Mouse (Mus musculus): Measurements from ENCODE around the gene Slc44a1.

The Slc44a1 gene

GRCm38 (mm10) chr4:53474109-53474508 is 33.9 kb downstream of the Slc44a1 start:
- no peak for DNase-seq

DNA sequence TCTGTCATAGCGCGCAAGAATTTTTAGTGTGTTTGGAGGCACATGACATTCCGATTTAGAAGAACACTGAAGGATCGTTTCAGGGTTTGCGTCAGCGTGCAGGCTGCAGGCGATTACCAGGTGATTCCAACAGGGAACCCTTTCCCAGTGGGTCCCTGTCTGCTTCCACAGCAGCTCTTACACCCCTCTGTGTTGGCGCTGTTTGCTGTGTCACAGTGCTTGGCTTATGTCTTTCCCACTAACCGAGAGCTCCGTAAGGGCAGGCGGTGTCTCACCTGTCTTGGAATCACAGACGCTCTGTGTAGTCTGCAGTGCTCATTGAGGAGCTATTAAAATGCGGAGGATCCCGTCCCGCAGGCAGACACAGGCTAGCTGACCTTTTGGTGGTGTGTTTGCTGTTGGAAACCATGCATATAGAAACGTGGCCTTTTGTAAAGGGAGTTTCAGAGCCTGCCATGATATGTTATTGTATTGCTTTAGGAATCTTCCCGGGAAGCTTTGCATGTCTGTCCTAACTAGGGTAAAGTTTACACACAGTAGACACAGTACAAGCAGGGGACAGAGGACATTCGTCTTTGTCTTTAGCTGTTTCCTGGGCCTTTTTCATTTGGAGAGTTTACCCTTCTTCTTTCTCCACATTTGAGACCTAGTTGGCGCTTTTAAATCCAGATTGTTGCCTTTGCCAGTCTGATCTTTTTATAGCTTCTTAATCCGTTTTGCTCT is 35.2 kb downstream of the Slc44a1 start:
- DNase-seq = no peak

DNA sequence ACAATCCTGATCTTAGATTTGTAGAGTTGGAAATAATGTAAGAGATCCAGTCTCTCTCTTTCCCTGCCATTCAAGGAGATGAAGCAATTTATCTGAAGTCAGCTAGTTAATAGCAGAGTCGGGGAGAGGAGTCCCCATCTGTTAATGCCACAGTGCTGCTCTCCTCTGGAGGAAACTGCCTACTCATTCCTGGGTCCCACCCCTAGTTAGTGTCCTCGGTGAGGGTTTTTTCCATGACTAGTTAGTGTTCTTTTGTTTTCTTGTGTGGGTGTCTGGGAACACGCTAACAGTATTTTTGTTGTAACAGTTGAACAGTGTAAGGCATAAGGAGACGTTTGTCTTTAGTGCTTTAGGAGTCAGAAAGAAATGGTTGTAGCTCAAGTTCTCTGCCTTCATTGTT is 38.4 kb downstream of the Slc44a1 start:
- DNase-seq = no peak

DNA sequence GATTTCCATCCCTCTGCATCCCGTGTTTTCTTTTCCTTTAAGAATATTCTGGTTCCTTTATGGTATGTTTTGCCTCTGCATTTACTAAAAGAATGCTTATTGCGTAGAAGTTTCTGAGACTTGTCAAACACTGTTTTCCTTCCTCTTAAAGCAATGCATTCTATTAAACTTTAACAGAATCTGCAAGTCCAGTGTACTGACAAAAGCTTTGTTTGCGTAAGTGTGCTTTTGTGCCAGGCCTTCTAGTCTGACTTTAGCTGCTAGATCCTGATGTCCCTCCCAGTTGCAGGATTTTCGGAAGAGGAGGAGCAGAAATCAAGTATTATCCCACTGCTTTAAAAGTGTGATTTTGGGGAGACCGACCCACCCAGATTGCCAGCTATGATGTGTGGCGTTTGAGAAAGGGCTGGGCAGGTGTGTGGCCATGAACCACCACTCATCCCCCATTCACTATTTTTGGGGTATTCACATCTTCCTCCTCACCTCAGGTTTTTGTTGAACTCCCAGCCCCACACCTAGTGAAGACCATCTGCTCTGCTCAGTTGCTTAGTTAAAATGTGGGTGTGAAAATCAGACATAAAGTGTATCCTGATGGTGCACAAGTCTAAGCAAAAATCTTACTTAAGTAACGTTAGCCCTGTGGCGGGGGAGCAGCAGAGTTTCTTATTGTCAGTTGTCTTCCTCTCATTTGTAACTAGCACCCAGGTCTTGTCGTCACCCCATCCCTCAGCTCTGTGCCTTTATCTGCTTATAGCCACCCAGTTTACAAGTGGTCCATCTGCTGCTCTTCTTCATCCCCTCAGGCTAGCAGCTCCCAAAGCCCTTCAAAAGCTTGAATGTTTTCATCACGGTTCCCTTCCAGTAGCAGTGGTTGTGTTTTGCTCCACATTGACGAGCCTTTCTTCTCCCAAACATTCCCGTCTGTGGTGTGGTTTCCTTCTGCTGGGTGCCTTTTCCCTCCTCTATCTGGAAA is 47.3 kb downstream of the Slc44a1 start:
- DNase-seq = no peak

DNA sequence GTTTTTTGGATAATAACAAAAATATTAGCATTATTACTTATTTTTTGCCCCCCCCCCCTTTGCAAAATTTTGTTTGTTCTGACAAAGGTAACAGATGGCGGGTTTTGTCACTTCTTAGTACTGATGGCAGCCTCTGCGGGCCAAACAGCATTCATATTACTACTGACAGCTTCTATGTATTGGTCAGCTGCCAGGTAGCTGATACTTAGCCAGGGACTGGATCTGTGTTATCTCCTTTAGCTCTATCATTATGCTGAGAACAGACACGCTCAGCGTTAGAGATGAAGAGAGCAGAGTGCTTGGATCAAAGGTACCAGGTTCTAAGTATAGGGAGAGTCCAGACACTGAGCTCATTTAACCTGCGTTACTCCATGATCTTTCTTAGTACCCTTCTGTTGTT is 48.6 kb downstream of the Slc44a1 start:
- DNase-seq = no peak

DNA sequence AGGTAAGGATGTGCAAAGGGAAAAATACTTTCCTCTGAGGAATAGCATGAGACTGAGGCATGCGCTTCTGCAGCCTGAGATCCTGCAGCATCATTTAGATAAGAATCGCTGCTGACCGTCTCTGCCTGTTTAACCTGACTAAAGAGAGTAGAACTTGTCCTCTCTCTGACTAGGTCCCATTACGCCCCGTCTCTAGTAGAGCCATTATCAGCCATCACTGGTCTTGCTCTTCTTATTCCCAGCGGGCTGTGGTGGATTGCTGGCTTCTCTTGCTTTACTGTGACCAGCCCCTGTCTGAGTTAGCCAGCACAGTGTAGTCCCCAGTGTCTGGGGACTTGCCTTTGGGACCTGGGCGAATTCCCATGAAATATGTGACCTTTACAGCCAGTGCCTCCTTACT is 50.2 kb downstream of the Slc44a1 start:
- DNase-seq = no peak

- no peak for DNase-seq
Observed at GRCm38 (mm10) chr4:53491269-53491668, 51.1 kb downstream of the Slc44a1 start.

DNA sequence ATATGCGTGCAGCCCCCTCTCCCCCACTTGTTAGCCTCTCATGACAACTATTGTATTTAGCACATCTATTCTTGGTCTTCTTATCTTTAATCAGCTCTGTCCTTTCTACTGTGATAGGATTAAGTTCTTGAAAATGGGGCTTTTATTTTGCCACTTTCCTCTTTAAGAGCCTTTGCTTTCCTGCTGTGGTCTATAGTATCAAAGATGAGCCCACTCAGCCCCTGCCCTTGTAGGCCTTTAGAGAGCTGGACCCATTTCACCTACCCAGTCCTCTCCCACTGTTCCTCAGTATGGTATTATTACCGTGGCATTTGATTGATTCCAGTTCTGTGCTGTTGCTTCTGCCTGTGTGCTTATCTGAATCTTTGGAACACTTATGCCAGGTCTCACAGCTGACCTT is 55.4 kb downstream of the Slc44a1 start:
- DNase-seq = no peak

DNA sequence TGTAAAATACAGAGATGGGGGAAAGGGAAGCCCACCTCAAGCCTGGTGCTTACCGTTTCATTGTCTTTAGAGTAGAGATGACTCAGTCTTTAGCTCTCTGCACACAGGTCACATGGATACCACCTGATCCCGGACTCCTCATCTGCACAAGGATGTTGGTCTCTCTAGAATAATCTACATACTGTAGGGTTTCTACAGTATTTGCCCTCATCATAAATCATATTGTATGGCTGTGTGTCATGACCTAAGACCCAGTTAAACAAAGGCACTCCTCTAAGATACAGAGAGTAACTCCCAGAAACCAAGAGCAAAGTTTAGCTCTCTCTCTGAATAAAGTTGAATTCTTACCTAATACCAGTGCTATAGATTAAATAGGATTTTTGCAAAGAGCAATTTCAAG is 62.6 kb downstream of the Slc44a1 start:
- DNase-seq = no peak

GRCm38 (mm10) chr4:53512131-53512916 is 72.1 kb downstream of the Slc44a1 start:
- DNase-seq = peak; percentile 14 to 36

DNA sequence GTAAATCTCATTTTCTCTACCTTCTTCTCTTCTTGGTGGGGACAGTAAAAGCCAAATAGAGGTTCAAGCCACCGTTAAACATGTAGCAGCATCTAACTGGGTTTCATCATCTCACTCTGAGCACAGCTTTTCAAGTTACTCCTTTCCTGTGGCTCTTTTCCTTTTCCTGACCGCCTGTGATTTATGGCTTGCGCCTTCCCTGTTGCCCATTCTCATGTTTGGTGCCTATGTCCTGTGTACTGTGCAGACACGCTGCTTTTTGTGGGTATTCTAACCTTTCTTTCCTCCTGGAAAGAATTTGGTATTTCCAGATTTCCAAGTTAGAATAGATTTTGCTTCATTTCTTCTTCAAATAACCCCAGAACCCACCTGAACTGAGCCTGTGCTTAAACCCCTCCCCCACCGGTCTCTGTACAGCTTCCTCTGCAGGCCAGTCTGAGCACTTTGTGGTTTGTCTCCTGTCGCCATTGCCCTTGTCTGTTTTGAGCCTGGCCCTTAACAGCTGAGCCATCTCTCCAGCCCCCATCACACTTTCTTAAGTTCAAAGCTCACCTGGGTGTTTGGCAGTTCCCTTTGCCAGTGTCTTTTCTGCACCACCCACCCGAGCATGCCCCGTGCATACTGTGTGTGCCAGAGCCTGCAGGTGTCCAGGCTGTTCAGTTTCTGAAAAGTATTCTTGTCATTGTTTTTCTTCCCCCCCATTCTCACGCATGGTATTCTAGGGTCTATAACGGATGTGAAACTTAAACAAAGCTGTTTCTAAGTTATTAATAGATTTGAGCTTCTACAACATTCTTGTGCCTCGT is 73.3 kb downstream of the Slc44a1 start:
- peak; percentile 31 to 47 for DNase-seq

DNA sequence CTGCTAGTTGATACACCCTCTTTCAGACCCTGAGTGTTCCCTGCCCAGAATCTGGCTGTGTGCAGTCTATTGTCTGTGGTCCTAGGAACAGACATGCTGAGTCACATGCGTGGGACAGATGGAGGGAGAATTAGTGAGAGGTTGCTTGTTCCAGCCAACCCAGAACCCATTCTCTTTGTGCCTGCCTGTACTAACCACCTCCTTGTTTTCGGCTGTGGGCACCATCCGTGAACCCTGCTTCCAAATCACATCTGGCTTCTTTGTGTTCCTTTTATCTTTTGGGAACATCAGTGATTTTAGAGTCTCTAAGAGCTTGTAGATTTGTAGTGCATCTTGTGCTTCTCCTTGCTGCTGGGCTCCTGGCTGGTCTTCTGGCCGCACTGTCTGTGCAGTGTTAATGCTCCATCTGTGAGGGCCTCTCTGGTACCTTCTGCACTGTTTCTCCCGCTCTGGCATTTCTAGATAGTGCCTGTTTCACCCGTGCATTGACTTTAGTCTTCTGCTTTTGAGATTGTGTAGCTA is 75.9 kb downstream of the Slc44a1 start:
- no peak for DNase-seq

DNA sequence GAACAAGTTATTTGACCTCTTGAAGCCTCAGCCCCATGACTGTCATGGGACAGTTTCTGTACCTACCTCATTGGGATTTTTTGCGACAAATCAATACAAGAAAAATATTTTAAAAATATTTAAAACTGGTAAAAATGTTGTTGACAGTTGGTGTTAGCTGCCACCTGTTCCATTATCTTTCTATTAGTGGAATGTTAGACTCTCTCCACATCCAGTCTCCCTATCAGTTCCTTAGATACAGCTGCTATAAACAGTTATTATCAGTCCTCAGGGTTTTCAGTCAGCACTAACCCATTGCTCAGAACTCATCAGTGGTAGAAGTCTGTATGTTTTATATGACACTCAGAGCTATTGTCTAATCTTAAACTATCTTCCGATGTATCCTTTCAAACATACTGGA is 79.2 kb downstream of the Slc44a1 start:
- DNase-seq = no peak

DNA sequence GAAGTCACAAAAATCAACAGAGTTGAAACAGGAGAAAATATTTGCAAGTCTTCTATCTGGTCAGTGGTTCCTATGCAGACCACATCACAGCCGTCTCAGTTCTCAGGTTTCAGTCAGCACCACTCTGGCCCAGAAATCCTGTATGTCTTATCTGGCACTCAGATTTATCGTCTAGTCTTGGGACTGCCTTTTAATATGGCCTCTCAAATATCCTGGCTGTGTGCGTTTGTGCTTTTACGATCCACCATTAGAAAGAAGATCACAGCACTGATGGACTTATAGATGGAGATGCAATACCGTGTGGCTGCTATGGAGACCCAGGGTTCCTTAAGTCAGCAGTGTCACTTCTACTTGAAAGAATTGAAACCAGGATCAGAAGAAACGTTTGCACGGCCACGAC is 80.8 kb downstream of the Slc44a1 start:
- DNase-seq = no peak

GRCm38 (mm10) chr4:53522655-53523054 is 82.4 kb downstream of the Slc44a1 start:
- no peak for DNase-seq

- no peak for DNase-seq
Observed at GRCm38 (mm10) chr4:53525503-53525902, 85.3 kb downstream of the Slc44a1 start.

DNA sequence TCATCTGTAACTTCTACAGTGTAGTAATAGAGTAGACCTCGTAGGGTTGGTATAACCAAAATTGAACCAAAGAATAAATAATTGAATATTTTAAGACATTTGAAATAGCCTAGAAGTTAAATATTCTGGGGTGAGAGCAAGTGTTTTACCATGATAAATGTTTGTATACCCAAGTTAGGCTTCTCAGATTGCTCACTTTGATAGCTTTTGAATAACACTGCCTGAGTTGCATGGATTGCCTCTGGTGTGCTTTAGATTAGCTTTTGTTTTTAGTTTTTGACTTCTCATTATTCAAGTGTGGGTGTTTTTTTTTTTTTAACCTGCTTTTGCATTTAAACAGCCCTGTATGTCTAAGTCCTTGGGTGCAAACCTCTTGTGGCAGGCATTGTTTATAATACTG is 85.8 kb downstream of the Slc44a1 start:
- DNase-seq = no peak

DNA sequence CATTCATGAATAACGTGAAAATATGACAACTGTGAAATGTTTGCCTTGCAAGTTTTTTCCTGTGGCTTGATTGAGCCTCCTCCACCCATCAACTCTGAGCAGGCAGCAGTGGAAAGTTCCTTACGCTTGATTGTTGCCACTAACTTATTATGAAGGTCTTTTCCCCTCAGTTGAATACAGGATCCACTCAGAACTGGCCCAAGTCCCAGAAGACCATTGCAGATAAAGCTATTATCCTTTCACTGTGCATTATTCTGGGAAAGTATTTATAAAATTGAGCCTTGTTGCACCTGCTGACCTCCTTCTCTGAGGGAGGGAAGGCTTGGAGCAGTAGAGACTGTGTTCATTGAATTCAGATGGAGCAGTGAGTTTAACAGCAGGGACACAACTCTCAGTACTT is 86.2 kb downstream of the Slc44a1 start:
- no peak for DNase-seq

GRCm38 (mm10) chr4:53535795-53536194 is 95.6 kb downstream of the Slc44a1 start:
- DNase-seq = no peak

DNA sequence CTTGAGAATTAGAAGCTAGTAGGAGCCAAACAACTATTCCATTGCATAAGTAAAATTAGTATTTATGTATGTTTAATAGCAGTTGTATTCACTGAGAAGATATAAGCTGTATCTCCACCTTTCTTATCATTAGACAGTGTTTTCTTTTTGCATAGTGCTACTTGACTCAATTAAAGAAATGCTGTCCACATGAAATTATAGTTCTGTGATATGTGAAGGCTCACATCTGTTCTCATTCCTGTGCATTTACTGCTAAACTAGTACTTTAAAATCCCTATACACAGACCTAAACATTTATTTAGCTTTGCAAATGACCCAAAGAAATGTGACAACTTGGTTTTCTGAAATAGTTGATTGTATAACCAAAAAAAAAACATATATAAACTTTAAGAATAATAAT is 96.9 kb downstream of the Slc44a1 start:
- no peak for DNase-seq

DNA sequence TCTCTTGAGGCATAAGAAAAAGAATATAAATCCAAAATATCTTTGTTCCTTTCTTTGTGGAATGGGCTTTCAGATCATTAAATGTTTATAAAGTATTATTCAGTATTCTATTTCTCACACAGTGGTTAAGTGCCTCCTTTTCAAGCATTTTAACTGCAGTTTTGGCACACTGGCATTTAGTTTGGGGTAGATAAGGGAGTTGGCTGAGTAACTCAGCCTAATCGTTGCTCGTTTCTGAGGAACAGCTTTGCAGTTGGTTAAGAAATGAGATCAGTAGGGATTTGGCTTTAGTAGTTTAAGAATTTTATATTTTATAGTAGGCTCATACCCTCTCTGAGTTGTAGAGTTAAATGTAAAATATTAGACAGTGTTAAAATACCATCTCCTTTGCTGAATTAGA is 97.3 kb downstream of the Slc44a1 start:
- DNase-seq = no peak

DNA sequence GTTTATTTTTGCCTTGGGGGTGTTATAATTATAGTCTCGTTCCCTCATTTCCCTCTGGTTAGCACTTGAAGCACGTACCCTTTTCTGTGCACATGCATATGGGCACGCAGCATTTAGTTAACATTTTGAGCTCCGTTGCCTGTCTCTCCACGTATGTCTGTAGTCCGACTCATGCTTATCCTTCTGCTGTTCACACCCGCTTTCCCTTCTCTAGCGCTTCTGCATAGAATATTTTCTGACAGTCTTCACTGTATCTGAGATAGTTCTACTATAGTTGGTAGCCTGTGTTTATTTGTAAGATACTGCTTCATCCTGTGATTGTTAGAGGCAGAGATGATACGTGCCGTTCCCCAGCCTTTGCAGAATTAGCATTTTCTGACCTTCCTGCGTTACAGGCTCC is 98.4 kb downstream of the Slc44a1 start:
- no peak for DNase-seq
